Comparison of ENCODE assay signal across 12 mouse cellular contexts in the genomic region with DNA sequence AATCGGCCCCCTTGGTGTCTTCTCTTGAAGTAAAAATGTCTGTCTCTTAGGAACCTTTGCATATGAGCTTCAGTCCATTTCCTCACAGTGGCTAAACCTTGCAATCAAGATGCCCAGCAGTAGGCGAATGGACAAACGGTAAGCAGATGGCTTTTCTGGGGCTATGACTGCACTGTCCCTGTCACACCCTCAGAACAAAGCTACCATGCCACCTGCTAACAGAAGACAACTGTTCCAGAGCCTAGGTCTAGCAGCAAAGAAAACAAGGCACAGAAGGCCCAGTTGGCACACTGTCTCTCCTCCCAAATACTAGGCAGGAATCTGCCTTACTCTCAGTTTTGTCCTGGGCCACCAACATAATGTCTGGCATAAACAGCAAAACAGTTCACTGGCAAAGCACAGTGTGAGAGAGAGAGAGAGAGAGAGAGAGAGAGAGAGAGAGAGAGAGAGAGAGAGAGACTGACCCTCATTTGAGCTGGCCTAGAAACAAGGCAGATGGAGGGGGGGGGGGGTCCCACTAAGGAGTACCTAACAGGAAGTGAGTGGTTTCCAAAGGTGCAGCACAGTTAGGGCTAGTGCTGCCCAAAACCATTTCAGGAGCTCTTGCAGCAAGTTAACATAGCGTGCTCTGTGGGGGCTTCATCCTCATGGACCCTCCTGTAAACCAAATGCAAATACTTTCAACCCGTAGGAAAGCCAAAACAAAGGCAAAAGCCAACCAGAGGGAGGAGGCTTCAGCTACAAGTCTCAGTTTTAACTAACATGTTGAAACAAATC.
DNase-seq lines count a peak whose midpoint lies in the region; ATAC-seq and TF ChIP-seq lines count a peak whose summit lies in the region.
"Had no signal": no experiment of that assay in that cellular context is flagged by ENCODE, and none has a peak within 500 bp of the region (broad histone marks: within the 10 kb centered on the region; RNA-seq: fewer than 3 reads in every experiment).

No protein-coding gene starts in this region.

- H3K27me3 ChIP-seq in heart, embryonic 10.5 days (ENCODE audit: insufficient read depth, poor library complexity, severe bottlenecking) = no peaks in the 10 kb centered on the region
- H3K27me3 ChIP-seq in forebrain, embryonic 14.5 days (replicated peaks; ENCODE audit: control insufficient read depth, insufficient read depth, low read length) = no peaks in the 10 kb centered on the region
- H3K27me3 ChIP-seq in limb, embryonic 11.5 days (ENCODE audit: control insufficient read depth, insufficient read depth, low read length) = no peaks in the 10 kb centered on the region
- no peaks in the 10 kb centered on the region for H3K27me3 ChIP-seq in heart, embryonic 12.5 days (replicated peaks)
- H3K27me3 ChIP-seq: megakaryocyte, embryonic 14.5 days; Patski had no signal

- no peak overlapping the region for H3K9ac ChIP-seq in forebrain, embryonic 14.5 days (ENCODE audit: low read length)
- no peak overlapping the region for H3K9ac ChIP-seq in limb, embryonic 11.5 days (ENCODE audit: low read length)
- H3K9ac ChIP-seq in heart, embryonic 12.5 days = no peak overlapping the region

- no peak for DNase-seq in heart, embryonic 10.5 days (ENCODE audit: low spot score)
- DNase-seq in heart, postnatal 10 days = no peak
- DNase-seq in cerebellum, adult 18-20 months = peak; percentile 82 to 94
- peak; percentile 72 for DNase-seq in forebrain, embryonic 14.5 days (ENCODE audit: low spot score)
- DNase-seq in limb, embryonic 11.5 days (ENCODE audit: low spot score) = no peak
- DNase-seq in lung, postnatal 4 days = no peak
- DNase-seq in left cerebral cortex, adult 2 months (ENCODE audit: extremely low spot score in 1 of 2, low spot score in 2 of 2) = no peak
- DNase-seq: liver had no signal

- H3K27ac ChIP-seq in heart, embryonic 10.5 days = peak overlapping the region; percentile 29; the same call in 1 of the 2 replicates
- H3K27ac ChIP-seq in forebrain, embryonic 14.5 days (ENCODE audit: low read depth, low read length) = peak overlapping the region; percentile 72
- peak overlapping the region; percentile 33 for H3K27ac ChIP-seq in limb, embryonic 11.5 days (replicated peaks; ENCODE audit: low read depth, low read length)
- H3K27ac ChIP-seq in left cerebral cortex, adult 2 months = no peak overlapping the region
- no peak overlapping the region for H3K27ac ChIP-seq in heart, embryonic 12.5 days (ENCODE audit: poor library complexity, severe bottlenecking)

- no peak for TF ChIP-seq CTCF in left cerebral cortex, adult 2 months (IDR thresholded peaks at IDR 0.05)

- 76% methylated on average over 5 of the region's 5 CpGs for WGBS in heart, embryonic 10.5 days
- 53% methylated on average over 5 of the region's 5 CpGs for WGBS in forebrain, embryonic 14.5 days
- 81% methylated on average over 5 of the region's 5 CpGs for WGBS in limb, embryonic 11.5 days
- WGBS in heart, embryonic 12.5 days = 74% methylated on average over 5 of the region's 5 CpGs

- no peak overlapping the region for H3K4me3 ChIP-seq in heart, embryonic 10.5 days
- H3K4me3 ChIP-seq in forebrain, embryonic 14.5 days (ENCODE audit: low read depth, low read length) = no peak overlapping the region
- no peak overlapping the region for H3K4me3 ChIP-seq in limb, embryonic 11.5 days (ENCODE audit: low read depth, low read length)
- no peak overlapping the region for H3K4me3 ChIP-seq in left cerebral cortex, adult 2 months
- no peak overlapping the region for H3K4me3 ChIP-seq in heart, embryonic 12.5 days
- H3K4me3 ChIP-seq: megakaryocyte, embryonic 14.5 days had no signal

- H3K4me2 ChIP-seq in forebrain, embryonic 14.5 days (ENCODE audit: low read length) = no peak overlapping the region
- H3K4me2 ChIP-seq in limb, embryonic 11.5 days (ENCODE audit: low read depth, severe bottlenecking) = no peak overlapping the region
- no peak overlapping the region for H3K4me2 ChIP-seq in heart, embryonic 12.5 days

- intact Hi-C loops in heart, postnatal 10 days (cut with DNase I) = no loop called here
- intact Hi-C loops in left cerebral cortex, adult 2 months (cut with DNase I) = no loop called here

- peak; percentile 82 for ATAC-seq in forebrain, embryonic 14.5 days
- ATAC-seq in limb, embryonic 11.5 days (ENCODE audit: insufficient number of reproducible peaks, low FRiP score, low TSS enrichment, low read depth) = no peak
- no peak for ATAC-seq in heart, embryonic 12.5 days (ENCODE audit: insufficient number of reproducible peaks, low FRiP score)
- ATAC-seq: intestine, postnatal 0 days; Patski had no signal

- H3K36me3 ChIP-seq in heart, embryonic 10.5 days = no peaks in the 10 kb centered on the region
- no peaks in the 10 kb centered on the region for H3K36me3 ChIP-seq in forebrain, embryonic 14.5 days (ENCODE audit: control insufficient read depth, insufficient read depth, low read length)
- no peaks in the 10 kb centered on the region for H3K36me3 ChIP-seq in limb, embryonic 11.5 days (ENCODE audit: control insufficient read depth, insufficient read depth, low read length)
- H3K36me3 ChIP-seq in heart, embryonic 12.5 days = no peaks in the 10 kb centered on the region

- H3K4me1 ChIP-seq in heart, embryonic 10.5 days = peaks cover 17% of the 10 kb centered on the region; the same call in 1 of the 2 replicates
- H3K4me1 ChIP-seq in forebrain, embryonic 14.5 days (ENCODE audit: control insufficient read depth, insufficient read depth, low read length) = peaks cover 24% of the 10 kb centered on the region
- H3K4me1 ChIP-seq in limb, embryonic 11.5 days (ENCODE audit: control insufficient read depth, insufficient read depth, low read length) = peaks cover 6% of the 10 kb centered on the region; the same call in 1 of the 2 replicates
- peaks cover 36% of the 10 kb centered on the region for H3K4me1 ChIP-seq in heart, embryonic 12.5 days (replicated peaks)

- H3K9me3 ChIP-seq in heart, embryonic 10.5 days = no peaks in the 10 kb centered on the region
- H3K9me3 ChIP-seq in forebrain, embryonic 14.5 days (replicated peaks; ENCODE audit: control insufficient read depth, low read length) = no peaks in the 10 kb centered on the region
- no peaks in the 10 kb centered on the region for H3K9me3 ChIP-seq in limb, embryonic 11.5 days (ENCODE audit: control insufficient read depth, low read length)
- H3K9me3 ChIP-seq in heart, embryonic 12.5 days (replicated peaks) = no peaks in the 10 kb centered on the region
- H3K9me3 ChIP-seq: megakaryocyte, embryonic 14.5 days had no signal

Comparison
In these comparisons a context has a peak if more than half of its experiments do, and no peak if none do; other contexts are left out.
1. H3K27ac ChIP-seq: peak in heart, embryonic 10.5 days (single experiment), forebrain, embryonic 14.5 days (single experiment) and limb, embryonic 11.5 days (single experiment); none in left cerebral cortex, adult 2 months (single experiment) and heart, embryonic 12.5 days (single experiment).
2. DNase-seq: peak in cerebellum, adult 18-20 months (2 of 2) and forebrain, embryonic 14.5 days (single experiment); none in heart, embryonic 10.5 days (single experiment), heart, postnatal 10 days (0 of 2), limb, embryonic 11.5 days (single experiment), lung, postnatal 4 days (0 of 2) and left cerebral cortex, adult 2 months (0 of 2).